Mouse (Mus musculus) frontal cortex, postnatal 36 days (tissue): ENCODE results near the gene Cphx3.
"Not testable (repeated sequence)": the region's sequence is repeated elsewhere in the genome, so short reads cannot be mapped to it uniquely, and the experiment has no call there.

ENCODE experiments used
- DNase-seq, 2 experiments: peaks; one replicate each; pipeline ENCODE4 v3.0.0; 2022; ENCODE audit warnings: low spot score in 2 of 2

Gene Cphx3

DNA sequence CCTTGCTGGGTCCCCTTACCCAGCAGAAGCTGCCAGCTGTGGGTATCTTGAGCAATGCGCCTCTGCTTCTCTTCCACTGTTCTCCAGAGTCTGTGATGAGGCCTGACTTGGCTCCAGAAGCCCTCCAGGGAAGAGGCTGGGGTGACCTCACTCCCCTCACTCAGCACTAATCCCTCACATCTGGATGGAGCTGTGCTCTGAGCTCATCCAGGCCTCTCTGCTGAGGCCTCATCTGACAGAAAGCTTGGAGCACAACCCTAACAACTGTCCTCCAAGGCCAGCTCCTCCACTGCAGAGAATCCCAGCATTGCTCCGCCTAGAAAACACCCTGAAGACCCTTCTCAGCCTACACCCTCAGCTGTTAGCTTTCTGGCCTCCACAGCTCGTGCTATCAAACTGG is 91.9 kb downstream of the Cphx3 start:
- not testable (repeated sequence) for DNase-seq

DNA sequence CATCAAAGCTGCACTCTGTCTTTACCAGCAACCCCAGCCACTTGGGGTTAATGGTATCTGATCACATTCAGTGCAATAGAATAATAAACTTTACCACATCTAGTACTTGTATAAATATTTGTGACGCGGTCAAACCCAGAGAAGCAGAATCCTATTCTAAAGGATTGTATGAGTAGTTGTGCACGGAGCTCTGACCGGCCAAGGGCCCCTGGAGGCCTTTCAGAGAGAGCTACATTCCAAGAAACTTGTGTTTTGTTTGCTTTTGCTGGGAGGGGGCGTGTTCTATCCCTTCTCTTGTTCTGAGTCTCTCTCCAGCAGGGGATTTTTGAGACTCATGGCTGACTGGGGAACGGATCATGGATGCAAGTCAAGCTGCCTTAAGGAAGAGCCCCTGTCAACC is 92.9 kb downstream of the Cphx3 start:
- not testable (repeated sequence) for DNase-seq

DNA sequence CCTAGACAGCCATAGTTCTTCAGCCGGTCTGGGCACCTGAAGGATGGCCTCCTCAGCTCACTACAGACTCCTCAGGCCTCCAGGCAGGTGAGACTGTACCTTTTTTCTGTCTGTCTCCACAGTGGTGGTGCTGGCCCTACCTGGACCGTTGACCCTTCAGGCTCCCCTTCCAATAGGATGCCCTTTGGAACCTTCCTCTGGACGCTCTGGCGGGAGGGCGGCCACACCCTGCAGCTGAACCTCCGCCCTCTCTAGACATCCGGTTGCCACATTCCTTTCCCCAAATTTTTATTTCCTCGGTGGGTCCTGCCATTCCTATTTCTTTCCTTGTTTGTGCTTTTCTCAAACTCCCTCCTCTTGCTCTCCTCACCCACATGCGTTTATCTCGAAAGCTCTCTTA is 99.6 kb downstream of the Cphx3 start:
- DNase-seq = not testable (repeated sequence)

DNA sequence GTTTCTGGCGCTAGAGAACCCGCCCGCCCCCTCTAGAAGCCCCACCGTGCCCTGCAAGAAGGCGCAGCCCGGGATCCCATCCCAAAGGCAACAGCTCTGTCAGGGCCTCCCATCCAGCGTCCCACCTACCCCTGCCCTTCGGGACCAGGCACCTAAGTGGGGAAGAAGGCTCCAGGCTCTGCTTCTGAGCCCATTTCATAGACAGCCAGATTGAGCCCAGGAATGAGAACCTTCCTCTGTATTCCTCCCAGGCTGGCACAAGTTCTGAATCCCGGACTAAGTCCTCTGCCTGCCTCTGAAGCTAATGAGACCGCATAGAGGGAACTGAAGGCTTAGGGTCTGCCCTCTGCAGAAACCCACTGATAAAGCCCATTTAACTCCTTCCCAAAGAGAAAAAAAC is 100.3 kb downstream of the Cphx3 start, which contains the start of gene Plac9b:
TSS of gene Plac9b (minus strand) at position 101 of the 400 bp plus-strand sequence.
- not testable (repeated sequence) for DNase-seq

DNA sequence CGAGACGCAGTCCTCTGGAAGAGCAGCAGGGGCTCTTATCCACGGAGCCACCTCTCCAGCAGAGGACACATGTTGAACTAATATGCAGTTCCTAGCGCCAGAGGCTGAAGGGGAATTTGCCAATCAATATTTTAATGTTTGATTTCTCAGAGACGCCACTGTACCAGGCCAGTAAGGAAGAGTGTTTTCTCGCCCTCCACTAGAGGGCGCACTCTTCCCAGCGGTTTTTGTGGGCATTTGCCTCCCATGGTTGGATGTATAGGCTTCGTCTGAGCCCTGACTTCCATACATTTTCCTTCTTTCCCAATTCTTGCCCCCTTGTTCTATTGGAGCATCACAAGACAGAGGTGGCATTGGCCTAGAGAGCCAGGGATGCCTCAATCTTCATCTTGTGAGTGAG is 104.5 kb downstream of the Cphx3 start:
- not testable (repeated sequence) for DNase-seq

DNA sequence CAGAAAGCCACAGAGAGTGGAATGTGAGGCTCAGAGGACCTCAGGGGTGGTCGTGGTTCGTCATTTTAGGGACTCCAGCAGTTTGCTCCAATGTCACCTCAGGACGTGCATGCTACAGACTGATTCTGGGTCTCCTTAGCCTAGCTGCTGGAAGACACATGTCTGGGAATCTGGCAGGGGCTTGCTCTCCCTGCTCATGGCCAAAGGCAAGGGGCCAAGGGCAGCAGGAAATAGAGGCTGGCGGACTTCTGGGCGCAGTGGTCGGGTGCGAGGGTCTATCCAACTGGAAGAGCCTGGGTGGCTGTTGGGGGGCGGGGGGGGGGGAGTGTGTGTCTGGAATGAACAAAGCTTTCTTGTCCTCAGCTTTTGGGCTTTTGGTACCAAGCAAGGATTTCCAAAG is 106.3 kb downstream of the Cphx3 start:
- not testable (repeated sequence) for DNase-seq

DNA sequence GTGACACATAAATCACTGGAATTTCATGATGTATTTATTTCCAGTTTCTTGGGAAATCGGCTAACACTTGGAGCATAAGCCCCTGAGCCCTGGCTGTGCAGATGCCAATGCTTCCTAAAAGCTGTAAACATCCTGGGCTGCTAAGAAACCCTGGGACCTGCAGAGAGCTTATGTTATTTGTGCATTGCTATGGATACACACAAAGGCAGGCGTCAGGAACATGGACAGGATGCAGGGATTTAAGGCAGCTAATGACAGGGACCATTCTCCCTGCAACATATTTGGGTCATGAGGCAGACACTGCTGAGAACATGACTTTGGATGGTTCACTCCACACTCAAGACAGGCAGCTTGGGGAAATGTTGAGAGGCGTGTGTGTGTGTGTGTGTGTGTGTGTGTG is 115.8 kb downstream of the Cphx3 start:
- DNase-seq = not testable (repeated sequence)

DNA sequence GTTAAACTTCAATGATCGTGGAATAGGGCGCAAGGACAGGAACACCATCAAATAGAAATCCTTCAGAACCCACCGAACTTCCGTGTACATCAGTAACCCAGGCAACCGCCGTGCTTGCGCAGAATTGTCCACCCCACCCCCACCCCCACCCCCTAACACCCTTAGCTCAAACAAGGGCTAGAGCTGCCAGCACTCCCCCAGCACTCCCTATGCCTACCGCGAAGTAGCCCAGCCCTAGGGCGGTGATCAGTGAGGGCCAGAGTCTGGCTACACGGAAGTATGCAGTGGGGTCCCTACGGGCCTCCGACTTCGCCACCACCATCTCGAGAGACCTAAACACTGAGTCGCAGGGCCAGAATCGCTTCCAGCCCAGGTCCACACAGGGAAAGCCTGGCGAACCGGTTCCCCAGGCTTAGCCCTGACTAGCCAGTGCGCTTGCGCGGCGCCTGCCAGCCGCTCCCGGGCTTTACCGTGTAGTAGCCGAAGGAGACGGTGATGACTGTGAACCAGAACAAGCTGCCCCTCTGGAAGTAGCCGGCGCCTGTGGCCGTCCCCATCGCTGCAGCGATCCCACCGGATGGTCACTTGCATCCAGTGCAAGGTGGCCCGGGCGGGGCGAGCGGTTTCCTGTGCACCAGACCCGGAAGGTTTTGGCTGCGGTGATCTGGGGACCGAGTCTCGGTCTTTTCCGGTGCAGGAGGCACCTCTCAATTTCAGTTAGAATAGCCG is 124.3 kb downstream of the Cphx3 start:
- not testable (repeated sequence) for DNase-seq

DNA sequence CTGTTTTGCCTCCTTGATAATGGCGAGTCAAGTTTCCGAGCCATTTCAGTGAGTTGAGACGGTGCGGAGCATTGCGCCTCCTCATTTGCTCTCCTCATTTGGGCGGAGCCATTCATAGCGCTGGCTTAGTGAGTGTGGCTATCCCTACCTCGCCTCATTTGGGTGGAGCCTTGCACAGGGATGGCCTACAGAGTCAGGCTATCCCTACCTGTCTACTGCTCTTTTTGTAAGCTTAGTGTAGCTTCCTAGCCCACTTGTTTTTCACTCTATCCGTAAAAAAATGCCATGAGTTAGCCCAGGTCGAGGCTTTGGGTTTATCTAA is 124.8 kb downstream of the Cphx3 start, which contains the start of gene Tmem254b:
TSS of gene Tmem254b (minus strand) at position 116 of the 322 bp plus-strand sequence.
- DNase-seq = not testable (repeated sequence)

DNA sequence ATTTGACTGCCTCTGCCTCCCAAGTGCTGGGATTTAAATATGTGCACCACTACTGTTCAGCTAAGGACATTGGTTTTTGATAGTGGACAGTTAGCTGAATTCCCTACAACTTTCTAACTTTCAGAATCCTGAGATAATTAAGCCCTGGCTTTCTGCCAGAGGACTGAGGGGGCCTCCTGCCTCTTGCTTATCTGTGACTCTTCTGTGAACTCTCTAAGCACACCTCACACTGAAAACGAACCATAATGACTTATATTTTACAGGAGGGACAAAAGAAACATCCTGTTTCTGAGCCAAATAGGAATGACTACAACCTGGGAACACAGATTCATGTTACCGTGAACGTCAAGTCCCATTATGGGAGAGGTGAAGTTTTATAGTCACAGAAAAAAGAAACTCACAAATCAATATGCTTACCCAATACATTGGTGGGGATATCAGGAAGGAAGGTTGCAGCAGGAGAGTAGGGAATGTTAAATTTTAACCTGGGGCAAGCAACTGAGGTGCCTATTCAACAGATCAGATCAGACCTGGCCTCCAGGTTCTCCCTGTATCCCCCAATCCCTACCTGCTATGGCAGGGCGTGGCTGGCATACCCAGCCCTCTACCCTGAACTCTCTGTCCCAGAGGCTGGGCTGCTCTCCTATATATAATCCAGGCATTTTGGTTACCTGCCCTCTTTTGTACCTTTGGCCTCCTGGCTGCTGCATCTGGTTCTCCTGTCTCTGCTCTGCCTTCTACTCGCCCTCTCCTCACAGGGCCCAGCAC is 134.3 kb downstream of the Cphx3 start:
- not testable (repeated sequence) for DNase-seq

DNA sequence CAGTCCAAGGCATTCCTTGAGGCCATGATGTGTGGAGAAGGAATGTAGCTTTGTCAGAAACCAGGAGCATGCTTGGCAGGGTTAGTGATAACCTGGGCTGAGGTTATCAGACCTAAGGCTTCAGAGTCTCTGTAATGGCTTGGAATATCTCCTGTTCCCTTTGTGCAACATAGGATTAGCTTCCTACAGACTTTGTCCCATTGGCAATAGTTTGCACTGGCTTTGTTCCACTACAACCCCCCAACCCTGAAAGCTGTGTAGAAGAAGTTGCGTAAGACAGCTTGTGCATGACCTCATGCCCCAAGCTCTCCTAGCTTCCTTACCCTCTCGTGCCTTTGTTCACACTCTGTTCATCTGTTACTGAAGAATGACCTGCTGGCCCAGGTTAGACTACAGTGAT is 155.1 kb downstream of the Cphx3 start:
- not testable (repeated sequence) for DNase-seq

DNA sequence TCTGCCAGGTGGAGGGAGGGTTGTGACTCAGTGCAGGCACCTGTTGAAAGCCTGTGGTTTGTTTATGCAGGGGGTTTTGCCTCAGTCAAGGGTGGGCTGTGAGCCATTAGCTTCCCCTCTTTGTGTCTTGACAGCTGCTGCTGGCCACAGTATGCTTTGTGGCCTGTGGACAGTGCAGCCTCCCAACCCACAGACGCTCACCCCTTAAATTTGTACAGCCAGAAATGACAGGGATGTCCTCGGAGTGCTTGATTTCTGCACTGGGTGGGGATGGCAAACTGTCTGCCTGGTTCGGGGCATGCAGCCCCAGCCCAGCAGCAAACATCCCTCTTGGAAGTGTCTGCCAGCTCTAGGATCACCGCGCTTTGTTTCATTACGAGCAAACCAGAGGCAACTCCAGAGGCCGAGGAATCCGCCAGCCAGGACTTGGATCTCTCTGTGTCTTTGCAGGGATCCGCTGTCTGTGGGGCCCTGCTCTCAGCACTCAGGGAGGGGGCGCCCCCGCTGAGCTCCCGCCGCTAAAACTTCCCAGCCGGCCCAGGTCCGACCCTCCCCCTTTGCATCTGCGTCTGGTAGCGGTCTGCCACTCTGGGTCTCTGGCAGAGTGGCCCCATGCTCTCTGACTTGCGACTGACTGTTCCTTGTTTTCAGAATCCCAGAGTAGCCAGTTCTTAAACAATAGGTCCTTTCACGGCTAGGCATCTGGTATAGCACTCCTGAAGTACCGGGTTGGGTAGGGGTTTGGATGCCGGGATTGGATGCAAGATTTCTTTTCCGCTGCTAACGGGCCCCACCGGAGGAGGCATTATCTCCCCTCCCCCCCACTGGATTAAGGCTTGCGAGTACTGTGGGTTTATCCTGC is 175.9 kb downstream of the Cphx3 start, which contains the start of gene Duxbl3:
TSS of gene Duxbl3 (plus strand) at position 207 of the 862 bp plus-strand sequence.
- DNase-seq = not testable (repeated sequence)

DNA sequence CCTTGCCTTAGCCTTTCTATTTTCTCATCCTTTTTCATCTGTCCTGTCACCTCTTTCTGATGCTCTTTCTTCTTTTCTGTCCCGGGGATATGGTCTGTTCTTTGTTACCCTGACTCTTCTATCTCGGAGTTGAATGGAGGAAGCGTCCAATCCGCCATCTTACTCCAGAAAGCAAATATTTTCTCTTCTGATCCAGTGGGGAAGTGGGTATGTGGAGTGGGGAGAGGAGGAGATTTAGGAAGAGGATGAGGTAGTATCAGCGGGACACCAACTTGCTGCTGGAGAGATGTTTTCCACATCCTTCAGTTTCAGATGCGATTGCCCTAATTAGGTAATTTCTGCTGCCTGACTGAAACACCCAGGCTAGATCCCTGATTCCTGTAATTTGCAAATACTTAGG is 176.6 kb downstream of the Cphx3 start:
- DNase-seq = not testable (repeated sequence)
